Mouse (Mus musculus) erythroblast, adult 5-6 weeks (primary cell): ENCODE data around the gene Wwox. TPM values are rescaled to one million over a fixed set of nuclear protein-coding genes. Genes with fewer than 3 reads are reported as not detected.

Source experiments
- ATAC-seq: replicated peaks from 2 replicates; pipeline ENCODE4 v1.8.0; 2016; ENCODE audit warnings: moderate number of reproducible peaks, mild to moderate bottlenecking, moderate TSS enrichment, inconsistent platforms; ENCODE audit not compliant: poor library complexity, low FRiP score, severe bottlenecking
- total RNA-seq, 2 experiments: library from RNA; stranded (forward) in 1 of 2; stranded (reverse) in 1 of 2; fragments of 150-400 nt in 1 of 2; fragments of 200-764, 138-1000 nt in 1 of 2; gene quantifications; 2 replicates each; pipeline versions ENCODE4 v1.2.3 to v1.2.4; 2015 to 2017; ENCODE audit warnings: low replicate concordance in 2 of 2

Wwox gene
- total RNA-seq, 2 experiments from 2014 or later: 4.3 to 4.6 TPM

GRCm38 (mm10) chr8:115025390-115026098 lies 586.1 kb downstream of the Wwox start:
- ATAC-seq: no peak

GRCm38 (mm10) chr8:115026201-115026600 lies 586.7 kb downstream of the Wwox start:
- no peak for ATAC-seq

- ATAC-seq: no peak
These were observed 593.7 kb downstream of the Wwox start for GRCm38 (mm10) chr8:115033194-115033593.

GRCm38 (mm10) chr8:115036016-115036415 lies 596.6 kb downstream of the Wwox start:
- no peak for ATAC-seq

- no peak for ATAC-seq
These were observed 599.0 kb downstream of the Wwox start for GRCm38 (mm10) chr8:115038426-115038825.

GRCm38 (mm10) chr8:115045746-115046145 lies 606.3 kb downstream of the Wwox start:
- no peak for ATAC-seq

GRCm38 (mm10) chr8:115046496-115046895 lies 607.0 kb downstream of the Wwox start:
- ATAC-seq: no peak

- no peak for ATAC-seq
These were observed 618.9 kb downstream of the Wwox start for GRCm38 (mm10) chr8:115058193-115058835.

GRCm38 (mm10) chr8:115063623-115064022 lies 624.2 kb downstream of the Wwox start:
- no peak for ATAC-seq

GRCm38 (mm10) chr8:115064691-115065090 lies 625.2 kb downstream of the Wwox start:
- no peak for ATAC-seq

- no peak for ATAC-seq
These were observed 625.9 kb downstream of the Wwox start for GRCm38 (mm10) chr8:115065386-115065785.

GRCm38 (mm10) chr8:115066550-115067058 lies 627.1 kb downstream of the Wwox start:
- ATAC-seq: no peak

GRCm38 (mm10) chr8:115068723-115069122 lies 629.3 kb downstream of the Wwox start:
- no peak for ATAC-seq

GRCm38 (mm10) chr8:115070225-115070624 lies 630.8 kb downstream of the Wwox start:
- no peak for ATAC-seq

GRCm38 (mm10) chr8:115071231-115071630 lies 631.8 kb downstream of the Wwox start:
- ATAC-seq: no peak

GRCm38 (mm10) chr8:115078296-115078695 lies 638.8 kb downstream of the Wwox start:
- ATAC-seq: no peak

GRCm38 (mm10) chr8:115081302-115082207 lies 642.1 kb downstream of the Wwox start:
- no peak for ATAC-seq

- ATAC-seq: no peak
These were observed 648.7 kb downstream of the Wwox start for GRCm38 (mm10) chr8:115088162-115088561.

GRCm38 (mm10) chr8:115089744-115090143 lies 650.3 kb downstream of the Wwox start:
- no peak for ATAC-seq

- no peak for ATAC-seq
These were observed 650.7 kb downstream of the Wwox start for GRCm38 (mm10) chr8:115090202-115090601.
